Mouse (Mus musculus) T-helper 2 cell (primary cell): Measurements from ENCODE around the gene Hhat.

Source experiments
- in situ Hi-C: fragments of 300-600 bp; cut with MboI, MseI; formaldehyde crosslinking; loops from one replicate; pipeline ENCODE4 v1.15.1; 2025; ENCODE audit warnings: high pct_unique_total_duplicates

Hhat gene

GRCm38 (mm10) chr1:192502835-192503234 is 268.2 kb downstream of the Hhat start:
- in situ Hi-C loops = no loop called here

DNA sequence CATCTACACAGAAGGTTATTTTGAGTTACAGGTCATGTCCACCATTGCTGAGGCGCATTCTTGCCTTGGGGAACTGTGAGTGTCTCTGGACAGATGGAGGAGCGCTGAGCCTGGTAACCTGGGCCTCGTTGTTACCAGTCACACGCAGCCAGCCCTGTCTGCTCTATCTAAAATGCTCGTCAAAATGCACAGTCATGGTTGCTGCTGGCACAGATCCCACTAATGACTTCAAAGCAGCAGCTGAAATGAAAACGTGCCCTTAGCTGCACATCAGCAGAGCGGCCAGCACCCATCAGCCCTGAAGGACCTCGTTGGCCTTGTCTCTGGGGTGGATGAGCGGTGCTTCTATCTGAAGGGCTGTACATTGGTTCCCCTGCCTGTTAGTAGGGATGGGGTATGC is 269.0 kb downstream of the Hhat start:
- in situ Hi-C loops = no loop called here

DNA sequence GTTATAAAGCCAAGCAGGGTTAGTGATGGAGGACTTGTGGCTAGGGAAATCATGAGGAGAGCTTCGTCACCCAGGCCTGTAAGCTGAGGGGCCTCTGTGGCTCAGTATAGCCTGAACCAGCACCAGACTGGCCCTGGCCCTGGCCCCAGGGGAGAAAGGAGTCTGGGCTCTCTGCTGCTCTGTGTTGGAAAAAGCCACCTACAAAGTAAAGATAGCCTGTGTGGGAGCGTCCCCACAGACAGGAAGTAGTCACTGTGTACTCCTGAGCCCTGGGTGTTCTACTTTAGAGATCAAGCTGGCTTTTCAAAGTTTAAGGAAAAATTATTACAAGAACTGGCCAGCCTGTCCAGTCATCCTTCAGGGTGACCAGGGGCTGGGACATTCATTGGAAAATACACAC is 273.5 kb downstream of the Hhat start:
- in situ Hi-C loops = no loop called here

DNA sequence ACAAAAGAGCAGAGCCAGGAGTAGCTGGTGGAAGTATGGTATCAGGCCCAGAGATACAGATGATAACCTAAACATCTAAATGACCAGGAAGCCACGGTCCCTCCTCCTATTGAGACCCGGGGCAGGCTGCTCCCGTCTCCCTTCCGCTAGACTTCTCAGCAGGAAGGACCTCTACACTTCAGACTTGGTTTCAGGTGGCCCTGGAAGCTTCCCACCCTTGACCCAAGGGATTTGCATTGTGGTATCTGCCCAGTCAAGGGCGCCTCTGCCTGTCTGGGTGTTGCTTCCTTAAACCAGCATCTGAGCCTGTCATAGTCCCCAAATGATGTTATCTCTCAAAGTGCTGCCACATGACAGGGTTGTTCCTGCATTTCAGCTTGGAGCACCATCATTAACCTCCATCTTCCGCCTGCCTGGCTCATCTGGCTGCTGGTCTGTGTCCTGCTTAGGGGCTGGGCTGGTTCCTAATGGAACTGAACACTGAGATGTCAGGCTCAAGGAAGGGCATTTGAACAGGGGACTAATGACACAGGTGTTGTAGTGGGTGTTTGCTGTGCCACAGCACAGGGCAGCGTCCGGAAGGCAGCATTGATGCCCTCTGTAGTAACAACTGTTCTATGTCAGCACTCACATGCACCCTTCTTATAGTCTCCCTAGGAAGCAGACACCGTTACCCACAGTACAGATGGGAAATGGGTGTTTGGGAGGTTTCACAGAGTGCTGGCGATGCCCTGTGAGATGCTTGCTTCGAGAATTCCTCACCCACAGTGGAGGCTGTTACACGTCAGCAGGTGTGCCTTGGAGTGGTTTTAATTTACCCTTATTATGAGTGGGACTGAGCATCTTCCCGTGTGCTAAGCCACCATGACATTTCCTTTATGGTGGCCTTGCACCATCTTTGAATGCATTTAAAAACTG is 280.9 kb downstream of the Hhat start:
- in situ Hi-C loops = no loop called here

DNA sequence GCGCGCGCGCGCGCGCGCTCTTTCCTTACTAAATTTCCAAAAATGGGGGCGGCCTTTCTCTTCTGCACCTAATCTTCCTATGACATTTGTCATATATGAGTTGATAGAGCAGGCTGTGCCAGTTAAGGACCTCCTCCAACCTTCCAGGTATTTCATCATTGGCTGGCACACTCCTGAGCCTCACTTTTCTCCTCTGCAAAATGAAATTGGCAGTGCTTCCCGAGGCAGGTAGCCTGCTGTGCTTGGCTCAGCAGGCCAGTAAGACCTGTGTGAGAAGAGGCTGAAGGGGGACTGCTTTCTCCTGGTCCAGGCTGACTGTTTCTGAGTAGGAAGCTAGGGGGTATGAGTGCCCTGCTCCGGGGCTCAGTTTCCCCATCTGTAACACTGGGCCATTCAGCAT is 283.5 kb downstream of the Hhat start:
- in situ Hi-C loops = no loop called here

DNA sequence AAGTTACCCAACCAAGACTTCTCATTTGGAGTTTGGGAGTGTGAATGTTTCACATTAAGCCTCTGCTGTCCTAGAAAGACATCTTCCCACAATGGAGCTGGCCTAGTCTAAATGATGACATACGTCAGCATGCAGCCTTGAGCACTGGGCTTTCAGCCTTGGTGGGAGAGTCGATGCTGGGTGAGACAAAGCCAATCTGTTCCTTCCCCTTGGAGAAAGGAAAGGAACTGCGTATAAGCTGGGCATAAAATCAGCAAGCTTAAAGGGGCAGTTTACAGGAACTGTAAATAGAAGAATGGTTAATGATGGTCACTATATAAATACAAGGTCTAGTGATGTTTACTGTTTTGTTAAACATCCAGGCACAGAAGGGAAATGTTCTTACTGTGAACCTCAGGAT is 286.0 kb downstream of the Hhat start:
- in situ Hi-C loops = no loop called here

DNA sequence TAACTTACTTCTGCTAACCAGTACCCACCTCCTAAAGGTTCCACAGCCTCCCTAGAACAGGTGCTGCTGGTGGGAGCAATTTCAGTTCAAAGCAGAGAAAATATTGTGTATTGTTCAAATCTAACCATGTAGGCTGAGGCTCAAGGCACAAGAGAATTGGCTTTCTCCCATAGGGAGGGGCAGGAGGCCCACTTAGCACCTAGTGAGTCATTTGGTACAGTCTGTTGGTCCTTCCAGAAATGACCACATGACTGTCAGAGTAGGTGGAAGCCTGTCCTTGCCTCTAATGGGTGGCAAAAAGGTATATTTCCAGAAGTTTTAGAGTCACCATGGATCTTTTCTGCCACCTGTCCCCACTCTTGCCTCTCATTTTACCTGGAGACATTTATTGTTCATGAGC is 289.6 kb downstream of the Hhat start:
- in situ Hi-C loops = no loop called here

DNA sequence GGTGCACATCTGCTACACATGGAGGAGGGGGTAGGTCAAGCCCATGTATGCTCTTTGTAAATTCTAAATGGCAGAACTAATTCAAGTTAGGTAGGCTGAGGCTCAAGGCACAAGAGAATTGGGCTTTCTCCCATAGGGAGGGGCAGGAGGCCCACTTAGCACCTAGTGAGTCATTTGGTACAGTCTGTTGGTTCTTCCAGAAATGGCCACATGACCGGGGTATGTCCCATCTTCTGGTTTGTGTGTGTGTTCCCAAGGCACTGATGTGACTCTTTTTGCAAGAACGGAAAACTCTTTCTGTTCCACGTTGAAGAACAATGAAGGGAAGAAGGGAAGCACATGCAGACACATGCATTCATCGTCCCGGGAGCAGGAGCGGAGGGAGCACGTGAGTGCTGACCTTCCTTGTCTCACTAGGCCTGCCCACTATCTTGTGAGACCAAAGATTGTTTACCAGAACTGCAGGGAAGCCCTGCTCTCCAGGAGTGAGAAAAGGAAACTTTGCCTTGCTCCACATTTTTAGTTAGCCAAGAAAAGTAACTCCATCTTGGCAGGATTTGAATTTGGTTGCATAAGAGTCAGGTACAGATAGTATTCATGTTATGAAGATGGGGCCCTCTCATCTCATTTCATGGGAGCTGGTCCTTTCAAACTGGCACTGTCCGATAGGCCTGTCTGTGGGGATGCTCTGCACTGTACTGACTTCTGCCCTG is 290.8 kb downstream of the Hhat start:
- in situ Hi-C loops = no loop called here

DNA sequence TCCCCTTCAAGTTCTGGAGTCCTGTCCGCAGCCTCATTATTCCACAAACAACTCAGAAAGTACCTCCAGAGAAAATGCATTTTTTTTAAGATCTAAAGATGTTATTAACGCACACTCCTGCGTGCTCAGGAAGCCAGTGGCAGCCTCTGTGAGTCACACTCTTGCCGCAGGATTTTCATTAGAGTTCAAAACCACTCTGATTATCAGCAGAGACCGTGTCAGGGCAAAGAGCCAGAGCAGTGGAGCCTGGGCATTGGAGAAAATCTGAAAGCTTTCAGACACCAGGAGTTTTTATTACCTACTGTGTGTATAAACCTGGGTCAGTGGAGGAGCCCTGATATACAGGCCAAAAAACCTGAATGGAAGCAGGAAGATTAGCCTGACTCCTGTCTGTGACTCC is 292.8 kb downstream of the Hhat start:
- in situ Hi-C loops = no loop called here

DNA sequence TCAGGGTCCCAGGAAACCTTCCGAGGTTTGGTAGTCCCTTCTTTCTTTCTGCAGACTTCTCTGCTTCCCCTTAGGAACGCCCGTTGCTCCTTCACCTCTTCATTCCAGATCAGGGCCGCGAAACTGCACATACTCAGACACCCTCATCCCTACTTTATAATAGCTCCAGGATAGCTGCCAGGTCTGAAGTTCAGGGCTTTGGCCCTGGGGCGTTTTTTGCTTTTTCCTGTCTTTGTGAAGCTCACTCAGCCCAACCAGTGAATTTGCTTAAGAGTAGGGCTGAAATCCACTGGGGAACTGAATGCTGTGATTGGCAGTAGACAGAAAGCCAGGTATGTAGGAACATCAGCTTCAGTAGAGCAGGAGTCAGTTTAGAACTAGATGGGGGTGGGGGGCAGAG is 293.5 kb downstream of the Hhat start:
- in situ Hi-C loops = no loop called here

DNA sequence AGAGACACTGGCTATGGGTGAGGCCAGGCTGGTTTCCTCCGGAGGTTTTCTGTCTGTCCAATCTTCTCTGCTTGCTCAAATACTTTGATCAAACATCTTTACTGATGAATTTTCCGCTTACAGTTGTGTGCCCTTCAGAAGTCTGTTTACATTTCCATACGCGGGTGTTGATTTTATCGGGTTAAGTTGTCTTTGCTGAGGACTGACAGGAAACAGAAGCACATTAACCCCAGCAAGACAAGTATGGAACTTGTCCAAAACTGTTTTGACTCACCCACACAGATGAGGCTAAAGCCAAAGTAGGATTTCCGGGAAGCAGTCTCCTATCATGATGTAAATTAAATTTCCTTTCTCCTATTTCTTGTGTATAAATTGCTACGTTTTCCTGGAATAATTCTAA is 294.3 kb downstream of the Hhat start:
- in situ Hi-C loops = no loop called here

GRCm38 (mm10) chr1:192473134-192473533 is 297.9 kb downstream of the Hhat start:
- in situ Hi-C loops = no loop called here

DNA sequence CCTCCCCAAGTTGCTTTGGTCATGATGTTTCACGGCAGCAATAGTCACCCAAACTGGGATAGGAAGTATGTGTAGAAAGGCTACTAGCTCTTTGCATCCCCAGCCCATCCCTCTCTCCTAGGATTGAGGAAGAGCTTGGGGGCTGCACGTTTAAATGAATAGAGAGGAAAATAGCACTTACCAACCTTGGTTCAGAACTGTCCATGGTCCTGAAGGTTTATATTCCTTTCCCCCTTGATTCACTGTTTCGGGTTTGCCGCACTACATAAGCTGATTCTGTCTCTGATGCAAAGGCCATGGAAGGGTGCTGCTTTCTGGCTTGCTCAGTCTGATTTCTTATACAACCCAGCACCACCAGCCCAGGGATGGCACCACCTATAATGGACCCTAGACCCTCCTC is 298.7 kb downstream of the Hhat start:
- in situ Hi-C loops = no loop called here

GRCm38 (mm10) chr1:192463732-192464131 is 307.3 kb downstream of the Hhat start:
- in situ Hi-C loops = no loop called here

DNA sequence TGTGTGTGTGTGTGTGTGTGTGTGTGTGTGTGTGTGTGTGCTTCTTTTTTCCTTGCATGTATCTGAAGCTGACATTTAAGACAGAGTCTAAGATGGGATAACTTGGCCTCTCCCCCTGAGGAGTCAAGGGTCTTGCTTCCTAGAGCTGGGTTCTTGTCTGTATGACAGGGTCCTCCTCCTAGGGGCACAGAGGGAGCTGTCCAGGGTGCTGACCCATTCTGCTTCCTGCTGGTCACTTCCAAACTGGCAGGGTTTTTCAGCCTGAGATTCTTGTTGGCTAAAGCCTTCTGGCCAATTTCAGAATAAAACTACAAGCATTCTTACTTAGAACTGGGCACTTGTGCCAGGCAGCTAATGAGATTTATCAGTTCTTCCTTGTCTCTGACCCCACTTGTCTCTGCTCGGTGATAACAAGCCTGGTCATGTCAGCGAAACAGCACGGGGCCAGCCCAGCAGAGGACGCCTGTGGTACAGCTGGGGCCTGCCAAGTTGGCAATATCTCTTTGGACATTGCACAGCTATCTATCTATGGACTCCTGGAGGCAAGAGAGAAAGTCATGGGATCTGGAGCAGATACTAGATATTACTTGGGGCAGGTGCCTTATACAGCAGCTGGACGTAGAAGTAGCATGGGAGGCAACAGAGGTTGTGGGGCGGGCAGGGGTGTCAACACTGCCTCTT is 313.4 kb downstream of the Hhat start:
- in situ Hi-C loops = no loop called here

DNA sequence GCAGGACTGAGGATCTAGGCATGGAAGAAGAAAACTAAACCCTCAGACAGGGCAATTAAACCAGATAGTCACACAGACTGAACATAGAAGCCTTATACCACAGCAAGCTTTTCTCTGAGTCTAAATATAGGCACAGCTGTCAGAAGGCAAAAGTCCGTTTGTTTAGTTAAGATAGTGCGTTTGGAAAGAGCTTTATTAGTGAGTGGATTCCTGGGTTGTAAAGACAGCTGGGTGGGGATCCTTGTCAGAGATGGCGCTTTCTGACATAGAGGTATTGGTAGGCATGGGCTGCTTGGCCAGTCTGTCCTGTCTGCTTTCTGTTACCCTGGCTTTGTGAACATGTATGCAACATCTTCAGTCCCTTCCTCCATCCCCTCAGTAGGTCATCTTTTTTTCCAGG is 314.0 kb downstream of the Hhat start:
- in situ Hi-C loops = no loop called here

- in situ Hi-C loops = no loop called here
Observed at GRCm38 (mm10) chr1:192454981-192455380, 316.0 kb downstream of the Hhat start.

GRCm38 (mm10) chr1:192454501-192454900 is 316.5 kb downstream of the Hhat start:
- in situ Hi-C loops = no loop called here

- in situ Hi-C loops = no loop called here
Observed at GRCm38 (mm10) chr1:192451722-192452121, 319.3 kb downstream of the Hhat start.

- in situ Hi-C loops = no loop called here
Observed at GRCm38 (mm10) chr1:192450425-192450824, 320.6 kb downstream of the Hhat start.

DNA sequence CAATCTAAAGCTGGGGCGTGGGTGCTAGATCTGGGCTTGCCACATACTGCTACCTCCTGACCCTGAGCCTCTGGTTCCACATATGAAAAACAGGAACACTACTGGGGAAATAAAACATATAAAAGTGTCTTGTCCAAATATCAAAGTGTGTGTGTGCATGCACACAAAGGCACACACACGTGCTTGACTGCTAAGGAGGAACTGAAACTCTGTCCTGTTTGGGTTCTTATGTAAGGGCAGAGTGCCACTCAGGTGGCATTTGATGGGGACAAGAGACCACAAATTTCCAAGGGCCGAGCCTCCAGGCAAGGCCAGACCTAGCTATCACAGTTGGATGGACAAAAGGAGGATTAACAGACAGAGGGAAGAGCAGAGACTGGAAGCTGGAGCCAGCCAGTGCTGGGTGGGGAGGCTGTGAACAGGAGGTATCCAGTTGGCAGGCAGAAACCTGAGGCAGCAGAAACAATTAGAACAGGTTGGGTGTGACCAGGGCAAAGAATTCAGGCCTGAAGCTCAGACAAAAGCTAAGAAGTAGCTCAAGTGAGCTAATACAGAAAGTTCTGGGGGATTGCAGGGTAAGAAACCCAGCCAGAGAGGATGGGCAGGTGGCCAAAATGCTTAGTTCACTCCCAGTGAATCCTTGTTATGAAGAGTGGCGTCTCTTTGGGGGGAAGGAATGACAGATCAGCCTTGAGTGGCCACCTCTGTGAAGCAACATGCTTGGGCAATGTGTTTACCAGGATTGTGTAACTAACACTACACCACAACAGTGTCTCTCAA is 321.3 kb downstream of the Hhat start:
- in situ Hi-C loops = no loop called here

DNA sequence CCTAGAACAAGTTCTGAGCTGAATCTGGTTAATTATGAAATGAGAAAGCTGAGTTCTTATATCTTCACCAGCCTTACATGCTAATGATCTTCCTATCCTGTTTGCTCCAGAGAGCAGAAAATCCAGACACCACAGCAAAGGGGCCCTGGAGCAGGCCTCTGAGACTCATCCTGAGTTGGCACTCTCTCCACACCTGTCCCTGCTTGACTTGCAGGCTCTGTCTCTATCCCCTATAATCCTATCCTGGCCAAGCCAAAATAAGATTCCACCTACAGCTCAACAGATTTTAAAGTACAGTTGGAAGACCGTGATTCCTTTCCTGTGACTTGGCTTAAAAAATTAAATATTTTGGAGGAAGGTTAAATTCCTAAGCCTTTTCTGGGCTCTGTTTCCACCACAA is 322.5 kb downstream of the Hhat start:
- in situ Hi-C loops = no loop called here
